Mouse (Mus musculus) left cerebral cortex, adult 18-20 months (tissue): ENCODE measurements at regions not wholly inside any gene's neighbourhood (a gene's known extent, or its start where the extent isn't known, plus 50 kb on each side); places are given as distances from the start of the nearest gene placed in this dataset.
A peak's percentile ranks its signal among the peaks of the same experiment; 100 is the strongest.

Experiments
- DNase-seq, 2 experiments: peaks; one replicate each; pipeline ENCODE4 v3.0.0; 2021 to 2022; ENCODE audit warnings: low spot score in 2 of 2, mixed read lengths in 1 of 2

- no peak for DNase-seq
Observed at GRCm38 (mm10) chr5:41994307-41994706, 73.5 kb upstream of the Gm16223 start.

GRCm38 (mm10) chr5:41983556-41983955, 84.2 kb upstream of the Gm16223 start:
- no peak for DNase-seq

GRCm38 (mm10) chr5:41975535-41975934, 92.2 kb upstream of the Gm16223 start:
- DNase-seq: no peak

GRCm38 (mm10) chr5:41971201-41971600, 96.6 kb upstream of the Gm16223 start:
- DNase-seq: no peak

GRCm38 (mm10) chr5:41966958-41967357, 100.8 kb upstream of the Gm16223 start:
- peak; percentile 5 to 10 for DNase-seq

GRCm38 (mm10) chr5:41947114-41947640, 103.1 kb upstream of the Bod1l start:
- DNase-seq: peak in 1 of 2 experiments; percentile 7

- DNase-seq: no peak
Observed at GRCm38 (mm10) chr5:41943399-41943798, 99.3 kb upstream of the Bod1l start.

- DNase-seq: peak; percentile 12 to 46
Observed at GRCm38 (mm10) chr5:41942131-41942530, 98.0 kb upstream of the Bod1l start.

GRCm38 (mm10) chr5:41941216-41941615, 97.1 kb upstream of the Bod1l start:
- DNase-seq: peak; percentile 7 to 12

- DNase-seq: no peak
Observed at GRCm38 (mm10) chr5:41939736-41940135, 95.6 kb upstream of the Bod1l start.

GRCm38 (mm10) chr5:41910053-41910452, 65.9 kb upstream of the Bod1l start:
- no peak for DNase-seq

GRCm38 (mm10) chr5:41907749-41908148, 63.6 kb upstream of the Bod1l start:
- no peak for DNase-seq

- no peak for DNase-seq
Observed at GRCm38 (mm10) chr5:41904512-41904911, 60.4 kb upstream of the Bod1l start.

GRCm38 (mm10) chr5:41899237-41899636, 55.1 kb upstream of the Bod1l start:
- DNase-seq: no peak

- DNase-seq: peak; percentile 15 to 16
Observed at GRCm38 (mm10) chr5:41898748-41899147, 54.6 kb upstream of the Bod1l start.
